ENCODE assay signal across 12 mouse cellular contexts in genomic region chr3:152494667-152495360, GRCm38 (mm10).
DNase-seq lines count a peak whose midpoint lies in the region; ATAC-seq and TF ChIP-seq lines count a peak whose summit lies in the region.
"Had no signal": no experiment of that assay in that cellular context is flagged by ENCODE, and none has a peak within 500 bp of the region (broad histone marks: within the 10 kb centered on the region; RNA-seq: fewer than 3 reads in every experiment).

No protein-coding gene starts in this region.

- 0 out of 2 replicates have a peak overlapping the region, but pooled peaks have one; percentile 51 for H3K27ac ChIP-seq in layer of hippocampus, adult 2 months
- no peak overlapping the region for H3K27ac ChIP-seq in hindbrain, embryonic 11.5 days (ENCODE audit: low read depth, low read length)
- peak overlapping the region; percentile 58 for H3K27ac ChIP-seq in midbrain, embryonic 16.5 days (ENCODE audit: low read length)
- H3K27ac ChIP-seq in kidney, embryonic 16.5 days (ENCODE audit: low read length) = no peak overlapping the region
- H3K27ac ChIP-seq in thymus, adult 2 months (ENCODE audit: control insufficient read depth, insufficient read depth, low read length) = no peak overlapping the region
- H3K27ac ChIP-seq: heart, embryonic 15.5 days had no signal

- no peak for TF ChIP-seq CTCF in layer of hippocampus, adult 2 months (conservative IDR thresholded peaks at IDR 0.05)
- TF ChIP-seq CTCF in brain, embryonic 14.5 days (IDR thresholded peaks at IDR 0.05; ENCODE audit: borderline replicate concordance, extremely low read depth, insufficient read depth, insufficient read length) = no peak
- TF ChIP-seq CTCF in thymus, adult 2 months (IDR thresholded peaks at IDR 0.05; ENCODE audit: borderline replicate concordance, control insufficient read depth, extremely low read depth, insufficient read depth, low read length, poor library complexity) = no peak

- 50% methylated on average over 12 of the region's 12 CpGs for WGBS in hindbrain, embryonic 11.5 days
- WGBS in midbrain, embryonic 16.5 days = 56% methylated on average over 12 of the region's 12 CpGs
- WGBS in kidney, embryonic 16.5 days = 36% methylated on average over 12 of the region's 12 CpGs
- 90% methylated on average over 12 of the region's 12 CpGs for WGBS in thymus, adult 2 months

- no peak for DNase-seq in layer of hippocampus, adult 2 months (ENCODE audit: low spot score in 2 of 2)
- DNase-seq in layer of hippocampus, adult 9-11 months = no peak
- DNase-seq in brain, embryonic 14.5 days (ENCODE audit: low read depth) = peak; percentile 68
- peak; percentile 26 for DNase-seq in hindbrain, embryonic 11.5 days (ENCODE audit: low spot score)
- DNase-seq in thymus, adult 2 months = no peak
- DNase-seq in cerebellum, adult 18-20 months = no peak
- DNase-seq: cerebellum, adult 2 months; kidney, adult 8-10 months; thymus, postnatal 14 days had no signal

- H3K36me3 ChIP-seq in hindbrain, embryonic 11.5 days (ENCODE audit: control insufficient read depth, insufficient read depth, low read length) = no peaks in the 10 kb centered on the region
- no peaks in the 10 kb centered on the region for H3K36me3 ChIP-seq in midbrain, embryonic 16.5 days (ENCODE audit: control insufficient read depth, insufficient read depth, low read length)
- no peaks in the 10 kb centered on the region for H3K36me3 ChIP-seq in kidney, embryonic 16.5 days (ENCODE audit: insufficient read depth, low read length)
- no peaks in the 10 kb centered on the region for H3K36me3 ChIP-seq in thymus, adult 2 months (ENCODE audit: control insufficient read depth, insufficient read depth, low read length)
- H3K36me3 ChIP-seq: heart, embryonic 15.5 days had no signal

- H3K4me3 ChIP-seq in layer of hippocampus, adult 2 months = no peak overlapping the region
- H3K4me3 ChIP-seq in hindbrain, embryonic 11.5 days (ENCODE audit: low read depth, low read length) = no peak overlapping the region
- no peak overlapping the region for H3K4me3 ChIP-seq in midbrain, embryonic 16.5 days (ENCODE audit: low read depth, low read length)
- H3K4me3 ChIP-seq in kidney, embryonic 16.5 days (ENCODE audit: low read length) = no peak overlapping the region
- H3K4me3 ChIP-seq in thymus, adult 2 months (ENCODE audit: control insufficient read depth, insufficient read depth, low read length) = no peak overlapping the region
- H3K4me3 ChIP-seq: heart, embryonic 15.5 days had no signal

- TF ChIP-seq POLR2A in brain, embryonic 14.5 days (IDR thresholded peaks at IDR 0.05; ENCODE audit: borderline replicate concordance, extremely low read depth, insufficient read depth, insufficient read length, poor library complexity, severe bottlenecking) = no peak
- no peak for TF ChIP-seq POLR2A in thymus, adult 2 months (IDR thresholded peaks at IDR 0.05; ENCODE audit: control insufficient read depth, extremely low read depth, insufficient read depth, low read length, poor library complexity)

- H3K4me2 ChIP-seq in hindbrain, embryonic 11.5 days (replicated peaks; ENCODE audit: low read depth, low read length) = no peak overlapping the region
- H3K4me2 ChIP-seq in midbrain, embryonic 16.5 days (ENCODE audit: low read length) = no peak overlapping the region
- no peak overlapping the region for H3K4me2 ChIP-seq in kidney, embryonic 16.5 days (replicated peaks; ENCODE audit: low read depth, low read length)
- H3K4me2 ChIP-seq: heart, embryonic 15.5 days had no signal

- H3K4me1 ChIP-seq in hindbrain, embryonic 11.5 days (replicated peaks; ENCODE audit: control insufficient read depth, insufficient read depth, low read length) = no peaks in the 10 kb centered on the region
- H3K4me1 ChIP-seq in midbrain, embryonic 16.5 days (ENCODE audit: control insufficient read depth, insufficient read depth, low read length) = peaks cover 14% of the 10 kb centered on the region
- peaks cover 5% of the 10 kb centered on the region; the same call in 1 of the 2 replicates for H3K4me1 ChIP-seq in kidney, embryonic 16.5 days (ENCODE audit: insufficient read depth, low read length)
- H3K4me1 ChIP-seq in thymus, adult 2 months (replicated peaks; ENCODE audit: control insufficient read depth, insufficient read depth, low read length) = no peaks in the 10 kb centered on the region

- no peaks in the 10 kb centered on the region for H3K27me3 ChIP-seq in hindbrain, embryonic 11.5 days (ENCODE audit: control insufficient read depth, insufficient read depth, low read length)
- H3K27me3 ChIP-seq in midbrain, embryonic 16.5 days (ENCODE audit: control insufficient read depth, insufficient read depth, low read depth, low read length) = no peaks in the 10 kb centered on the region
- H3K27me3 ChIP-seq in kidney, embryonic 16.5 days (ENCODE audit: insufficient read depth, low read length) = no peaks in the 10 kb centered on the region
- H3K27me3 ChIP-seq in thymus, adult 2 months (ENCODE audit: control insufficient read depth, insufficient read depth, low read length) = no peaks in the 10 kb centered on the region

- no peaks in the 10 kb centered on the region for H3K9me3 ChIP-seq in hindbrain, embryonic 11.5 days (ENCODE audit: control insufficient read depth, low read length)
- no peaks in the 10 kb centered on the region for H3K9me3 ChIP-seq in midbrain, embryonic 16.5 days (replicated peaks; ENCODE audit: control insufficient read depth, low read length, poor library complexity, severe bottlenecking)
- H3K9me3 ChIP-seq in kidney, embryonic 16.5 days (ENCODE audit: low read length) = no peaks in the 10 kb centered on the region
- H3K9me3 ChIP-seq: heart, embryonic 15.5 days had no signal

- H3K9ac ChIP-seq in hindbrain, embryonic 11.5 days (ENCODE audit: low read depth, low read length) = no peak overlapping the region
- no peak overlapping the region for H3K9ac ChIP-seq in midbrain, embryonic 16.5 days (ENCODE audit: low read depth, low read length)
- no peak overlapping the region for H3K9ac ChIP-seq in kidney, embryonic 16.5 days (replicated peaks; ENCODE audit: low read length)
- H3K9ac ChIP-seq: heart, embryonic 15.5 days had no signal

- 0 out of 2 replicates have a peak, but pooled peaks have one; percentile 19 for ATAC-seq in hindbrain, embryonic 11.5 days (ENCODE audit: low FRiP score)
- ATAC-seq in midbrain, embryonic 16.5 days = no peak; the same call in none of the 2 replicates
- ATAC-seq in kidney, embryonic 16.5 days (ENCODE audit: low FRiP score, low TSS enrichment) = no peak

Comparison
In these comparisons a context has a peak if more than half of its experiments do, and no peak if none do; other contexts are left out.
1. DNase-seq: peak in brain, embryonic 14.5 days (single experiment) and hindbrain, embryonic 11.5 days (single experiment); none in layer of hippocampus, adult 2 months (0 of 2), layer of hippocampus, adult 9-11 months (single experiment), thymus, adult 2 months (single experiment) and cerebellum, adult 18-20 months (0 of 2).
2. H3K27ac ChIP-seq: peak in layer of hippocampus, adult 2 months (single experiment) and midbrain, embryonic 16.5 days (single experiment); none in hindbrain, embryonic 11.5 days (single experiment), kidney, embryonic 16.5 days (single experiment) and thymus, adult 2 months (single experiment).